8 mouse cellular contexts compared by ENCODE assay signal in the genomic region with DNA sequence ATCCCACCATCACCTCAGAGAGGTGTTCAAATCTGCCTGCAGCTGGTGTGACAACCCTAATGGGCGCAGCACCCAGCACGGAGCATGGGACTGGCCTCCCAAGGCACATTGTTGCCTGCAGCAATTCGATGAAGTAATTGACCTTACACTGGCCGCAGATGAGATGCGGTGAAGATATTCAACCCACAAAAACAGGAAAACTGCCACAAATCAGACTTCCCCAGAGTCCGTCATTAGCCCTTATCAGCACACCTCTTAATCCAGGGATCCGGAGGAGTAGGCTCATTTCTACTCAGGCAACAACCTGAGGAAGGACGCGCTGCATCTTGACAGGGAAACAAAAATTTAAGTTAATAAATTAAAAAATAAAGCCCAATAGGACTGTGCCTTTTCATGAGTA. TPM values are rescaled to one million over a fixed set of nuclear protein-coding genes. Genes with fewer than 3 reads are reported as not detected.
DNase-seq lines count a peak whose midpoint lies in the region; ATAC-seq and TF ChIP-seq lines count a peak whose summit lies in the region.

No protein-coding gene starts in this region.

- no peaks in the 10 kb centered on the region for H3K9me3 ChIP-seq in forebrain, embryonic 13.5 days (replicated peaks)
- no peaks in the 10 kb centered on the region for H3K9me3 ChIP-seq in limb, embryonic 10.5 days (replicated peaks)
- H3K9me3 ChIP-seq in neural tube, embryonic 13.5 days = no peaks in the 10 kb centered on the region

- peak overlapping the region; percentile 19 for H3K4me3 ChIP-seq in lung, adult 2 months (replicated peaks; ENCODE audit: extremely low read depth, low read depth, low read length)
- H3K4me3 ChIP-seq in forebrain, embryonic 13.5 days = peak overlapping the region; percentile 41; the same call in 1 of the 2 replicates
- H3K4me3 ChIP-seq in limb, embryonic 10.5 days = peak overlapping the region; percentile 53
- peak overlapping the region; percentile 44 for H3K4me3 ChIP-seq in neural tube, embryonic 13.5 days

- peak overlapping the region; percentile 74 for H3K9ac ChIP-seq in forebrain, embryonic 13.5 days
- peak overlapping the region; percentile 78; the same call in 1 of the 2 replicates for H3K9ac ChIP-seq in neural tube, embryonic 13.5 days

- DNase-seq in lung, adult 2 months = no peak
- DNase-seq in lung, postnatal 10 days = no peak
- DNase-seq in limb, embryonic 10.5 days (ENCODE audit: low spot score) = no peak
- no peak for DNase-seq in adrenal gland, adult (ENCODE audit: inconsistent age in 2 of 2, low spot score in 1 of 2)
- DNase-seq in spleen, adult 18-20 months = no peak

- H3K36me3 ChIP-seq in forebrain, embryonic 13.5 days (ENCODE audit: poor library complexity, severe bottlenecking) = no peaks in the 10 kb centered on the region
- no peaks in the 10 kb centered on the region for H3K36me3 ChIP-seq in limb, embryonic 10.5 days
- no peaks in the 10 kb centered on the region for H3K36me3 ChIP-seq in neural tube, embryonic 13.5 days

- peaks cover 4% of the 10 kb centered on the region; the same call in 1 of the 2 replicates for H3K4me1 ChIP-seq in lung, adult 2 months (ENCODE audit: control insufficient read depth, insufficient read depth, low read length)
- peaks cover 12% of the 10 kb centered on the region; the same call in 1 of the 2 replicates for H3K4me1 ChIP-seq in forebrain, embryonic 13.5 days
- H3K4me1 ChIP-seq in limb, embryonic 10.5 days = peaks cover 11% of the 10 kb centered on the region
- H3K4me1 ChIP-seq in neural tube, embryonic 13.5 days (replicated peaks) = peaks cover 7% of the 10 kb centered on the region; the same call in 1 of the 2 replicates

- TF ChIP-seq CTCF in lung, adult 2 months (IDR thresholded peaks at IDR 0.05; ENCODE audit: insufficient read depth, low read length) = no peak

- TF ChIP-seq POLR2A in lung, adult 2 months (IDR thresholded peaks at IDR 0.05; ENCODE audit: borderline replicate concordance, extremely low read depth, low read depth, low read length) = no peak

- ATAC-seq in forebrain, embryonic 13.5 days = no peak
- ATAC-seq in neural tube, embryonic 13.5 days (ENCODE audit: low read depth) = 0 out of 2 replicates have a peak, but pooled peaks have one; percentile 33
- ATAC-seq in activated CD4-positive, CD25-positive, alpha-beta regulatory T cell, adult 4 months = no peak

- 55% methylated on average over 9 of the region's 9 CpGs for WGBS in lung, adult 2 months
- WGBS in forebrain, embryonic 13.5 days = 74% methylated on average over 9 of the region's 9 CpGs
- WGBS in limb, embryonic 10.5 days = 69% methylated on average over 9 of the region's 9 CpGs
- 71% methylated on average over 9 of the region's 9 CpGs for WGBS in neural tube, embryonic 13.5 days

- peak overlapping the region; percentile 69 for H3K4me2 ChIP-seq in forebrain, embryonic 13.5 days
- peak overlapping the region; percentile 67 for H3K4me2 ChIP-seq in neural tube, embryonic 13.5 days

- H3K27ac ChIP-seq in forebrain, embryonic 13.5 days = no peak overlapping the region
- peak overlapping the region; percentile 82 for H3K27ac ChIP-seq in limb, embryonic 10.5 days
- H3K27ac ChIP-seq in neural tube, embryonic 13.5 days (replicated peaks) = no peak overlapping the region

- no peaks in the 10 kb centered on the region for H3K27me3 ChIP-seq in forebrain, embryonic 13.5 days
- H3K27me3 ChIP-seq in limb, embryonic 10.5 days (ENCODE audit: low read depth, poor library complexity, severe bottlenecking) = no peaks in the 10 kb centered on the region
- H3K27me3 ChIP-seq in neural tube, embryonic 13.5 days = 0 out of 2 replicates have a peak, but pooled peaks cover 3% of the 10 kb centered on the region

RNA-seq across cellular contexts. Expression of a gene that starts 6.2 kb away (rescaled TPM):
- polyA plus RNA-seq in lung, adult 2 months (2012; rRNA removed) = 0.86 and 1.7 TPM in 2 replicates
- 23.4 and 26.5 TPM in 2 replicates for polyA plus RNA-seq in forebrain, embryonic 13.5 days (2015; fragmentation: Nextera tagmentation; extraction: Ambion mirVana)
- polyA plus RNA-seq in limb, embryonic 10.5 days (2016; fragmentation: Nextera tagmentation; extraction: Ambion mirVana) = 15.6 and 17.3 TPM in 2 replicates
- polyA plus RNA-seq in neural tube, embryonic 13.5 days (2015; fragmentation: Nextera tagmentation; extraction: Ambion mirVana) = 15.0 and 19.5 TPM in 2 replicates
- 10 to 100 TPM; 10.0 to 18.5 TPM for polyA plus RNA-seq in activated CD4-positive, CD25-positive, alpha-beta regulatory T cell, adult 4 months (2017; shearing (Covaris generic))
